Mouse (Mus musculus): Measurements from ENCODE around the gene Ascc1. TPM values are rescaled to one million over a fixed set of nuclear protein-coding genes. Genes with fewer than 3 reads are reported as not detected.
"Not testable (repeated sequence)": the region's sequence is repeated elsewhere in the genome, so short reads cannot be mapped to it uniquely, and the experiment has no call there.

Gene Ascc1
- polyA plus RNA-seq, 1 experiment from 2014 or later: 45.6 TPM

DNA sequence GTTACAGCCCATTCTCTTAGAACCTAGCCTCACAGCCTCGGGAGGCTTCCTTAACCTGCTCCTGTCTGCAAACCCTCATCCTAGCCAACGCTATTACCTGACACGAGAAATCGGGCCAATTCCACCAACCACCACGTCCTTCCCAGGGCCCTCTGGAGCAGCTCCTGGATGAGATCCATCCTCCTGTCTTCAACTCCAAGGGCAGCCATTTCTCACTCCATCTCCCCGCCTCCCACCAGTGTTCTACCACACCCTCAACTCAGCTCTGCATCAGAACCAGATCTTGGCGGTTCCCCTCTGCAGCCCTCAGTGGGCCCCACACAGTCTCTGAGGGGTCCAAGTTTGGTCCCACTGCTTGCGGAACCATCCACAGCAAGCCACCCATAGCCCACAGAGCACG lies 20.8 kb upstream of the Ascc1 start:
- Histone ChIP-seq H3K36me3 (replicated peaks; ENCODE audit: control insufficient read depth, insufficient read depth) (peaks cover 19% of the 10 kb centered on the region), H3K27me3 (ENCODE audit: control insufficient read depth, insufficient read depth, low read length) (no peaks in the 10 kb centered on the region), H3K4me3 (replicated peaks; ENCODE audit: low read length) (no peak overlapping the region), H3K4me1 (replicated peaks; ENCODE audit: control insufficient read depth, insufficient read depth, low read length) (peaks cover 10% of the 10 kb centered on the region; the same call in 1 of the 2 replicates), H3K9me3 (ENCODE audit: control insufficient read depth, low read length) (no peaks in the 10 kb centered on the region), H3K4me2 (replicated peaks) (no peak overlapping the region), H3K9ac (no peak overlapping the region), H3K27ac (no peak overlapping the region)
- ATAC-seq (ENCODE audit: low FRiP score): no peak
- 86% methylated on average over 9 of the region's 9 CpGs for WGBS
- no peak for DNase-seq (ENCODE audit: low spot score)

DNA sequence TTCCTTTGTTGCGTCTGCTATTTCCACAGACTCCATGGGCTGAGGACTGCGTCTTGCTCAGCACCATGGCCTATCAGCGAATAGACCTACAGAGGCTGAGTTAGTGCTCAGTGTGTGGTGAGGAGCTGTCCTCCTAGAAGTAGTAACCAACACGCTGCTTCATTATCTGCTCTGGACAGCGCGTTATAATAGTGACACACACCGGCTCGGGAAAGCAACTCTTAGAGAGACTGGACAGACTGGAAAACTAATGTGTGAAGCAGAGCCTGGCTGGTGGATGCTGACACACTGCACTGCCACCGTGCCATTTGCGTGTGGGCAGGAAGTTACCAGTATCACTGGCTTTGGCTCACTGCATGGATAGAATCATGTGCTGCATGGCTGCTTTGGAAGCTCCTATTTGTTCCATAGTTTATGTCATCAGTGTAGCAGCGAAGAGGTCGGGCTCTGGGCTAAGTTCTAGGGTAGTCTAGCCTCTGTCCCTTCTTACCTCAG lies 20.2 kb upstream of the Ascc1 start:
- WGBS: 93% methylated on average over 12 of the region's 12 CpGs
- DNase-seq (ENCODE audit: low spot score) (no peak), ATAC-seq (ENCODE audit: low FRiP score) (no peak)
- peaks cover 25% of the 10 kb centered on the region for H3K36me3 ChIP-seq (replicated peaks; ENCODE audit: control insufficient read depth, insufficient read depth)
- H3K4me2 ChIP-seq (replicated peaks): no peak overlapping the region
- no peak overlapping the region for H3K4me3 ChIP-seq (replicated peaks; ENCODE audit: low read length)
- peaks cover 10% of the 10 kb centered on the region; the same call in 1 of the 2 replicates for H3K4me1 ChIP-seq (replicated peaks; ENCODE audit: control insufficient read depth, insufficient read depth, low read length)
- H3K9ac ChIP-seq: no peak overlapping the region
- H3K27ac ChIP-seq: no peak overlapping the region
- no peaks in the 10 kb centered on the region for H3K9me3 ChIP-seq (ENCODE audit: control insufficient read depth, low read length)
- H3K27me3 ChIP-seq (ENCODE audit: control insufficient read depth, insufficient read depth, low read length): no peaks in the 10 kb centered on the region

DNA sequence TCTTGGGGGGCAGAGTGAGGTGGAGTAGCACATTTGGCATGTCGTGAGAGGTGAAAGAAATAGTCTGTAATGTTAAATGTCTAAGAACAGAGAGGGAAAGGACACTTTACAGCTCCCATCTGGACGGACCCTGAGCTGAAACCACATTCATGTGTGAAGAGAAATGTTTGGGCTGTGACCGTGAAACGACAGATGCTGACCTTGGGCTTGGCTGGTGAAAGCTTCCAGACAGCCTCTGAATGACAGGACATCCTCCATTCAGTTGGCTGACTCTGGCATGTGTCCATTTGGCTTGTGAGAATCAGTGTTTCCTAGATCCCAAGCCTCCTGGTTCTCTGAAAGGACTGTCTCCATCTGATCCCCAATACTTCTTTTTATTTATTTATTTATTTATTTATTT lies 14.6 kb upstream of the Ascc1 start:
- Histone ChIP-seq H3K9me3 (ENCODE audit: control insufficient read depth, low read length) (no peaks in the 10 kb centered on the region), H3K4me2 (replicated peaks) (no peak overlapping the region), H3K36me3 (replicated peaks; ENCODE audit: control insufficient read depth, insufficient read depth) (peaks cover 71% of the 10 kb centered on the region), H3K4me3 (replicated peaks; ENCODE audit: low read length) (no peak overlapping the region), H3K27me3 (ENCODE audit: control insufficient read depth, insufficient read depth, low read length) (no peaks in the 10 kb centered on the region), H3K4me1 (replicated peaks; ENCODE audit: control insufficient read depth, insufficient read depth, low read length) (0 out of 2 replicates have a peak, but pooled peaks cover 5% of the 10 kb centered on the region), H3K27ac (no peak overlapping the region), H3K9ac (no peak overlapping the region)
- ATAC-seq (ENCODE audit: low FRiP score) (no peak), DNase-seq (ENCODE audit: low spot score) (no peak)
- WGBS: 88% methylated on average over 4 of the region's 4 CpGs

DNA sequence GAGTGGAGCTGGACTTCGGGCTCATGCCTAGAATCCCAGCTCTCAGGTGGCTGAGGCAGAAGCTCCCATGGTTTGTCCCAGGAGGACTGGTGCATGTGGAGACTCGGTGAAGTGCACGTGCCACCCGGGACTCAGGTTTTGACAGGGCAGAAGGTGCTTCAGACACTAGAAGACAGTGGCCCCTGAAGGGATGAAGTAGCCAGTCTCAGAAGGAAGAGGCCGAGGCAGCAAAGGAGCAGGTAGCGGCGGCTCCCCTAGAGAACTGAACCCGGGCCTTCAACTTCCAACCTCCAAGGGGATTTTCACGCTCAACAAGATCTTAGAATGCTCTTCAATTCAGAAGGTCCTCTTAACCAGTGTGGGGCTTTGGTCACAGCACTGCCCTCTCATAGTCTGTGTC lies 12.2 kb upstream of the Ascc1 start:
- no peak overlapping the region for H3K9ac ChIP-seq
- no peaks in the 10 kb centered on the region for H3K27me3 ChIP-seq (ENCODE audit: control insufficient read depth, insufficient read depth, low read length)
- 91% methylated on average over 9 of the region's 9 CpGs for WGBS
- no peak overlapping the region for H3K27ac ChIP-seq
- no peaks in the 10 kb centered on the region for H3K9me3 ChIP-seq (ENCODE audit: control insufficient read depth, low read length)
- no peak overlapping the region for H3K4me3 ChIP-seq (replicated peaks; ENCODE audit: low read length)
- DNase-seq (ENCODE audit: low spot score) (no peak), ATAC-seq (ENCODE audit: low FRiP score) (no peak)
- 0 out of 2 replicates have a peak, but pooled peaks cover 5% of the 10 kb centered on the region for H3K4me1 ChIP-seq (replicated peaks; ENCODE audit: control insufficient read depth, insufficient read depth, low read length)
- H3K36me3 ChIP-seq (replicated peaks; ENCODE audit: control insufficient read depth, insufficient read depth): peaks cover 86% of the 10 kb centered on the region
- no peak overlapping the region for H3K4me2 ChIP-seq (replicated peaks)

DNA sequence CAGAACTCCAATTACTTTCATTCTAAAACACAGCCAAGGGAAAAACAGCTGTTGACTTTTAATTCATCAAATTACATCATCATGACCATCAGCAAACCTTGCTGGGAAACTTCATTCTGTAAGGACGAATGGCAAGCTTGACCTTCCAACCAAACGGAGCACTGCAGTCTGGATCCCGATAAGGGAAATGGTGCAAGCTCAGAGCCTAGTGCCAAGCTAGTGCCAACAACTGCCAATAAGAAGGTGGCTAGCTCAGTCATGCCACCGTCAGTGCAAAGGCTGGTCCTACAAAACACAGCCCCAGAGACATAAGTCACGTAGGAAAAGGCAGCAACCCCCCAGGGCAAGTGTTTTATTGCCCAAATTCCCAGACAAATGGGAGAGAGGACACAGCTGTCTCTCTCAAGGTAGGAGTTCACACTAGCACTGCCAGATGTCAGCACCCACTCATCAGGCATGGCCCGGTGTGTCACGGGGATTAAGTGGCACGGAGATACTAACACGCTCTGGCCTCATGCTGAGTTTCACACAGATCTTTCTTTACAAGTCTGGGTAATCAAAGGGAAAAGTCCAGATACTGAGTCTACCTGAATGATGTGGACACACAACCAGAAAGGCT lies 11.2 kb upstream of the Ascc1 start:
- Histone ChIP-seq H3K4me3 (replicated peaks; ENCODE audit: low read length) (no peak overlapping the region), H3K27ac (no peak overlapping the region), H3K9me3 (ENCODE audit: control insufficient read depth, low read length) (no peaks in the 10 kb centered on the region), H3K27me3 (ENCODE audit: control insufficient read depth, insufficient read depth, low read length) (no peaks in the 10 kb centered on the region), H3K9ac (no peak overlapping the region), H3K4me2 (replicated peaks) (no peak overlapping the region), H3K36me3 (replicated peaks; ENCODE audit: control insufficient read depth, insufficient read depth) (peaks cover 86% of the 10 kb centered on the region), H3K4me1 (replicated peaks; ENCODE audit: control insufficient read depth, insufficient read depth, low read length) (0 out of 2 replicates have a peak, but pooled peaks cover 5% of the 10 kb centered on the region)
- WGBS: 83% methylated on average over 9 of the region's 9 CpGs
- ATAC-seq (ENCODE audit: low FRiP score) (no peak), DNase-seq (ENCODE audit: low spot score) (no peak)

DNA sequence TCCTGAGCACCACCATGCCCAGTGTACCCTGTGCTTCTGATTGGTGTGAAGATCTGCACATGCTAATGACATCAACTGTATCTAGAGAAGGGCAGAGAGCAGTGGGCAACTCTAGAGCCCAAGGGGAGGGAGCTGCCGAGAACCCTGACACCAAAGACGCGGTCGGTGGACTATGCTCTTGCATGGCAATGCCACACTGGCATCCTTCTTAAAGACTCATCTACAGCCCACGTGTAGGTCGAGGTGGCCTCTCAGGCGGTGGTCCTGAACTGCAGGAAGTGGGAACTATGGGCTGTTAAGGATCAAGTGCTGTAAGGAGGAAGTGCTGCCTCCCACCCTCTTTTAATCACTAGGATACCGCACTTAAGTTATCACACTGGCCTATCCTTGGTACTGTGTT lies 10.6 kb upstream of the Ascc1 start:
- Histone ChIP-seq H3K27ac (no peak overlapping the region), H3K4me2 (replicated peaks) (no peak overlapping the region), H3K36me3 (replicated peaks; ENCODE audit: control insufficient read depth, insufficient read depth) (peaks cover 84% of the 10 kb centered on the region), H3K9me3 (ENCODE audit: control insufficient read depth, low read length) (no peaks in the 10 kb centered on the region), H3K4me1 (replicated peaks; ENCODE audit: control insufficient read depth, insufficient read depth, low read length) (0 out of 2 replicates have a peak, but pooled peaks cover 5% of the 10 kb centered on the region), H3K4me3 (replicated peaks; ENCODE audit: low read length) (no peak overlapping the region), H3K9ac (no peak overlapping the region), H3K27me3 (ENCODE audit: control insufficient read depth, insufficient read depth, low read length) (no peaks in the 10 kb centered on the region)
- WGBS: 94% methylated on average over 8 of the region's 8 CpGs
- no peak for ATAC-seq (ENCODE audit: low FRiP score)
- no peak for DNase-seq (ENCODE audit: low spot score)

DNA sequence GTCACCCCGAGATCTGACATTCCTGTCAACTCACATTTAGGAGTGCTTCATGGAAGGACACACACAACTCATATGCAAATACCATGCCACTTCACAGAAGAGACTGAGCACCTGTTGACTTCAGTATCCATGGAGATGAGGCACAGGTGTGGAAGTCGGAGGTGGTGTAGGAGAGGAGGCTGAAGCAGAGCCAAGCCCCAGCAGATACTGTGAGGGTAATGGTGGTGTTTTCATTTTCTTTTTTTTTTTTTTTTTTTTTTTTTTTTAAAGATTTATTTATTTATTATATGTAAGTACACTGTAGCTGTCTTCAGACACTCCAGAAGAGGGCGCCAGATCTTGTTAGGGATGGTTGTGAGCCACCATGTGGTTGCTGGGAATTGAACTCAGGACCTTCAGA lies 8.8 kb upstream of the Ascc1 start:
- H3K36me3 ChIP-seq (replicated peaks; ENCODE audit: control insufficient read depth, insufficient read depth): peaks cover 66% of the 10 kb centered on the region
- not testable (repeated sequence) for H3K27ac ChIP-seq; H3K27me3 ChIP-seq (ENCODE audit: control insufficient read depth, insufficient read depth, low read length); H3K4me1 ChIP-seq (replicated peaks; ENCODE audit: control insufficient read depth, insufficient read depth, low read length); H3K4me2 ChIP-seq (replicated peaks); DNase-seq (ENCODE audit: low spot score); H3K9me3 ChIP-seq (ENCODE audit: control insufficient read depth, low read length); H3K4me3 ChIP-seq (replicated peaks; ENCODE audit: low read length); ATAC-seq (ENCODE audit: low FRiP score); H3K9ac ChIP-seq
- WGBS: 94% methylated on average over 2 of the region's 3 CpGs

DNA sequence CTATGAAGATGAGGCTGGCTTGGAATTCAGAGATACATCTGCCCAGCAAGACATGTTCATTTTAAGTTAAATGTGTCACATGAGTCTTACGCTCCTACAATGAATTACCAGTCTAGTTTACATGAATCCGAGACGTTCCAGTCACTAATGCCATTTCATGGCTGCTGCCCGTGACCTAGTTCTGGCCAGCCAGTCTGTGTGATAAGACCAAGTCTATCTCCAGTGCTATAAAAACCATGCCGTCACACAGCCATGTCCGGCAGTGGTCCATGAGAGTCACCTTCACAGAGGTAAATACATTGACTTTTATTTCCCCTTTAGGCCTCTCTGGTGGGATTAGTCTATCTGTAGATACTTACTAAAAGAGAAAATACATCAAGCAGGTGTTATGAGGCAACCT lies 6.7 kb upstream of the Ascc1 start:
- DNase-seq (ENCODE audit: low spot score) (no peak), ATAC-seq (ENCODE audit: low FRiP score) (no peak)
- H3K4me2 ChIP-seq (replicated peaks): no peak overlapping the region
- H3K4me3 ChIP-seq (replicated peaks; ENCODE audit: low read length): no peak overlapping the region
- H3K4me1 ChIP-seq (replicated peaks; ENCODE audit: control insufficient read depth, insufficient read depth, low read length): 0 out of 2 replicates have a peak, but pooled peaks cover 5% of the 10 kb centered on the region
- peaks cover 45% of the 10 kb centered on the region for H3K36me3 ChIP-seq (replicated peaks; ENCODE audit: control insufficient read depth, insufficient read depth)
- H3K27me3 ChIP-seq (ENCODE audit: control insufficient read depth, insufficient read depth, low read length): no peaks in the 10 kb centered on the region
- 95% methylated on average over 6 of the region's 6 CpGs for WGBS
- no peaks in the 10 kb centered on the region for H3K9me3 ChIP-seq (ENCODE audit: control insufficient read depth, low read length)
- no peak overlapping the region for H3K27ac ChIP-seq
- no peak overlapping the region for H3K9ac ChIP-seq

DNA sequence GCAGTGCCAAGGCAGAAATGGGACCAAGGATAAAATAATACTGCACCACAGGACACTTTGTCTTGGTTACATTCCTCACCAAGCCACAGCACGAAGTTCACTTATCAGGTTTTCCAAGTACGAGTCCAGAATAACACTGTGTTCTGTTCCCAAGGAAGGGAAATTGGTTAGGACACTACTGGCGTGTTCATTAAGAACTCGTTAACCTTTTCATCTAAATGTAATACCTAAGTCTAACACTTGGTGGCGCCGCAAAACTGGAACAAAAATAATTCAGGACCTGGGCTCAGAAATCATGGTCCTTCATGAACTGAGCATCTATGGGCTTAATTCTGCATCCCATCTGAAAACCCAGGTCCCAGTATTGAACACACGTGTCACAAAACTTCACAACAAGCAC lies 5.0 kb upstream of the Ascc1 start:
- peak; percentile 86 for DNase-seq (ENCODE audit: low spot score)
- 22% methylated on average over 7 of the region's 7 CpGs for WGBS

More for the DNA sequence above, 5.0 kb upstream of the Ascc1 start:
- Histone ChIP-seq H3K27ac (no peak overlapping the region), H3K36me3 (replicated peaks; ENCODE audit: control insufficient read depth, insufficient read depth) (peaks cover 34% of the 10 kb centered on the region), H3K9me3 (ENCODE audit: control insufficient read depth, low read length) (no peaks in the 10 kb centered on the region), H3K9ac (no peak overlapping the region), H3K27me3 (ENCODE audit: control insufficient read depth, insufficient read depth, low read length) (no peaks in the 10 kb centered on the region), H3K4me2 (replicated peaks) (no peak overlapping the region), H3K4me1 (replicated peaks; ENCODE audit: control insufficient read depth, insufficient read depth, low read length) (peaks cover 12% of the 10 kb centered on the region), H3K4me3 (replicated peaks; ENCODE audit: low read length) (no peak overlapping the region)
- ATAC-seq (ENCODE audit: low FRiP score): no peak

Data from hindbrain, embryonic 14.5 days (tissue).